Mouse (Mus musculus) heart, postnatal 0 days (tissue): ENCODE measurements at regions not wholly inside any gene's neighbourhood (a gene's known extent, or its start where the extent isn't known, plus 50 kb on each side); places are given as distances from the start of the nearest gene placed in this dataset.

Experiments used
- CTCF ChIP-seq: IDR thresholded peaks from 2 replicates; pipeline ENCODE4 v1.5.1; 2016; ENCODE audit warnings: antibody characterized with exemption, control low read depth, low read depth
- EP300 ChIP-seq: IDR thresholded peaks from 2 replicates; pipeline ENCODE4 v1.6.1; 2016; ENCODE audit warnings: antibody characterized with exemption, low read depth

DNA sequence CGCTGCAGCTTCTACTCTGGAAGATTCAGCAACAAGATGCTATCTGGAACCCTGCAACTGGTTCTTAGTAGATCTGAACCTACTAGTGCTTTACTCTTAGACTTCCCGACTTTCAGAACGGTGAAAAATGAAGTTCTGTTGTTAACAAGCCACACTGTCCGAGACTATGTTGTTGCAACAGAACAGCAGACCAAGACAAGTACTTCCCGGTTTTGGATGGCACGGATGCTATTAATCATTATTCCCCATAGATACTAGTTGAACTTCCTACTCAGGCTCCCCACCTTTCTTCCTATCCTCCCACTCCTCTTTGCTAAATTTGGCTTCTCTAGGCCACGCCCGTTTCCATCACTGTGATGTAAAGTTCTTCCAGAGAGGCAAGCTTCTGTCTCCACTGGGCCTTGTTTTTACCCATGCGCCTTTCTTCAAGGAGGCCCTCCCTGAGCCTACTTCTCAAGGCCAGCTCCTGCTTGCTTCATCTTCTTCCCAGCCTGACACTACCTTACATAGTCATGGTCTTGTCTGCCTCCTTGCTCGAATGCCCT, 67.7 kb upstream of the 4930432M17Rik start:
- TF ChIP-seq CTCF = no peak
- TF ChIP-seq EP300 = no peak
